Mouse (Mus musculus) brain, adult 2 months (tissue): ENCODE data around the gene Ngly1.
"Not testable (repeated sequence)": the region's sequence is repeated elsewhere in the genome, so short reads cannot be mapped to it uniquely, and the experiment has no call there.

Experiments
- DNase-seq: peaks from one replicate; pipeline ENCODE4 v3.0.0; 2011; ENCODE audit warnings: low read depth, low spot score

Gene Ngly1

GRCm38 (mm10) chr14:16260541-16260940 lies 11.5 kb downstream of the Ngly1 start:
- peak; percentile 91 for DNase-seq

GRCm38 (mm10) chr14:16261869-16262268 lies 12.8 kb downstream of the Ngly1 start:
- DNase-seq: no peak

- no peak for DNase-seq
These were observed 17.9 kb downstream of the Ngly1 start for GRCm38 (mm10) chr14:16267028-16267427.

GRCm38 (mm10) chr14:16269776-16270175 lies 20.7 kb downstream of the Ngly1 start:
- DNase-seq: no peak

GRCm38 (mm10) chr14:16273677-16274076 lies 24.6 kb downstream of the Ngly1 start:
- no peak for DNase-seq

- no peak for DNase-seq
These were observed 30.1 kb downstream of the Ngly1 start for GRCm38 (mm10) chr14:16279196-16279595.

- DNase-seq: no peak
These were observed 34.9 kb downstream of the Ngly1 start for GRCm38 (mm10) chr14:16283966-16284365.

- peak; percentile 56 for DNase-seq
These were observed 43.3 kb downstream of the Ngly1 start for GRCm38 (mm10) chr14:16292371-16292770.

- DNase-seq: no peak
These were observed 43.9 kb downstream of the Ngly1 start for GRCm38 (mm10) chr14:16293015-16293414.

- DNase-seq: no peak
These were observed 44.8 kb downstream of the Ngly1 start for GRCm38 (mm10) chr14:16293921-16294320.

GRCm38 (mm10) chr14:16296816-16297468 lies 47.9 kb downstream of the Ngly1 start:
- peak; percentile 55 for DNase-seq

GRCm38 (mm10) chr14:16301735-16302134 lies 52.7 kb downstream of the Ngly1 start:
- no peak for DNase-seq

- DNase-seq: no peak
These were observed 53.6 kb downstream of the Ngly1 start for GRCm38 (mm10) chr14:16302688-16303087.

GRCm38 (mm10) chr14:16310791-16311190 lies 61.7 kb downstream of the Ngly1 start:
- peak; percentile 5 for DNase-seq

GRCm38 (mm10) chr14:16312599-16312998 lies 63.5 kb downstream of the Ngly1 start:
- no peak for DNase-seq

- not testable (repeated sequence) for DNase-seq
These were observed 64.0 kb downstream of the Ngly1 start for GRCm38 (mm10) chr14:16313073-16313472.

GRCm38 (mm10) chr14:16313936-16314521 lies 64.9 kb downstream of the Ngly1 start:
- peak; percentile 65 for DNase-seq

- no peak for DNase-seq
These were observed 65.8 kb downstream of the Ngly1 start for GRCm38 (mm10) chr14:16314842-16315241.

GRCm38 (mm10) chr14:16316715-16317114 lies 67.6 kb downstream of the Ngly1 start:
- no peak for DNase-seq

GRCm38 (mm10) chr14:16319818-16320217 lies 70.7 kb downstream of the Ngly1 start:
- no peak for DNase-seq

GRCm38 (mm10) chr14:16324394-16324793 lies 75.3 kb downstream of the Ngly1 start:
- DNase-seq: peak; percentile 9

GRCm38 (mm10) chr14:16325208-16325607 lies 76.1 kb downstream of the Ngly1 start:
- no peak for DNase-seq

GRCm38 (mm10) chr14:16328531-16328930 lies 79.5 kb downstream of the Ngly1 start:
- DNase-seq: peak; percentile 14
